Mouse (Mus musculus): ENCODE data around the gene Gpc5. TPM values are rescaled to one million over a fixed set of nuclear protein-coding genes. Genes with fewer than 3 reads are reported as not detected.
A peak's percentile ranks its signal among the peaks of the same experiment; 100 is the strongest.

Gpc5 gene
- total RNA-seq, 1 experiment = 0.40 TPM

DNA sequence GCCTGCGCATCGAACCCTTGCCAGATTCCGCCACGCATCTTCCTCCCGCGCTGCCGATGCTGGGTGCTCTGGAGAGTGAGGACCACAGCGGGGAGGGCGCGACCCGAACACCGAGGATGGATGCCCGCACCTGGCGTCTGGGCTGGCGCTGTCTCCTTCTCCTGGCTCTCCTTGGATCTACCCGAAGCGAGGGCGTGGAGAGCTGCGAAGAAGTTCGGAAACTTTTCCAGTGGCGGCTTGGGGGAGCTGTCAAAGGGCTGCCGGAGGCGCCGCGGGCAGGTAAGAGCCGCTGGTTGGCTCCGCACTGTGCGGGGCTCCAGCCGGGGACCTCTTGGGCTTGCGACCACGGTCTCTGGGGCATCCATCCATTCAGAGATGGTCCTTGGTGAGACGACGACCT is 495 bp downstream of the Gpc5 start:
- Histone ChIP-seq H3K4me1 (ENCODE audit: control insufficient read depth in 2 of 2, insufficient read depth in 2 of 2, low read length in 2 of 2, poor library complexity in 1 of 2) (no peaks in the 10 kb centered on the region), H3K4me3 (ENCODE audit: insufficient read depth in 1 of 2, low read depth in 1 of 2, low read length in 2 of 2, poor library complexity in 1 of 2, severe bottlenecking in 1 of 2) (peak overlapping the region; percentile 82 to 89), H3K9me3 (ENCODE audit: control insufficient read depth, insufficient read depth, low read depth, low read length) (no peaks in the 10 kb centered on the region), H3K36me3 (ENCODE audit: control insufficient read depth, insufficient read depth, low read length, poor library complexity, severe bottlenecking) (no peaks in the 10 kb centered on the region), H3K27ac (ENCODE audit: insufficient read depth, low read depth, low read length, poor library complexity, severe bottlenecking) (no peak overlapping the region), H3K9ac (ENCODE audit: insufficient read depth, low read depth, low read length, poor library complexity, severe bottlenecking) (peak overlapping the region; percentile 23)
- DNase-seq (ENCODE audit: low read depth, low spot score) = peak; percentile 35
- in situ Hi-C loops (cut with MboI; ENCODE audit: low sequenced_read_pairs in 2 of 2, unreplicated experiment in 2 of 2) = no loop called here
- TF ChIP-seq ZNF384 (IDR thresholded peaks at IDR 0.05; ENCODE audit: low read depth, low read length) = no peak
- no peak for TF ChIP-seq MAFK (IDR thresholded peaks at IDR 0.05; ENCODE audit: insufficient read depth, low read depth, low read length)
- no peak for TF ChIP-seq CHD2 (IDR thresholded peaks at IDR 0.05; ENCODE audit: low read depth, low read length)
- no peak for TF ChIP-seq HCFC1 (IDR thresholded peaks at IDR 0.05; ENCODE audit: borderline replicate concordance, insufficient read depth, low read length)
- TF ChIP-seq ZC3H11A (IDR thresholded peaks at IDR 0.05; ENCODE audit: borderline replicate concordance, low read depth, low read length) = no peak

DNA sequence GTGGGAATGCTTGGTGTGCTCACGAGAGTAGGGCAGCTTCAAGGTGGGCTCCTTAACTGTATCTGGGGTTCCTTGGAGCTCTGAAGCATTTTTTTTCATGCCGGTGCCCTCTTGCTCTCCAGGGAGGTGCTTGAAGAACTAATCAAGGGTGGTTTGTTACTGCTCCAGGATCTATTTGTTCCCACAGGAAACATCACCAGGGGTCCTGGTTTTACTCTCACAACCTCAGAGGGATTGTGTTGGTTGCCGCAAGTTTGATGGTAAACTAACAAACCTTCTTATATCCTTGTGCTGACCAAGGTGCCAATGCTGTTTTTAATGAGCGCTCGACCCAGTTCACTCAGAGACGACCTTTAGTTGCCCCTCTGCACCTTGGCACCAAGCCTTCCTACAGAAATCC is 937 bp downstream of the Gpc5 start:
- no peaks in the 10 kb centered on the region for H3K9me3 ChIP-seq (ENCODE audit: control insufficient read depth, insufficient read depth, low read depth, low read length)
- H3K4me3 ChIP-seq (ENCODE audit: insufficient read depth in 1 of 2, low read depth in 1 of 2, low read length in 2 of 2, poor library complexity in 1 of 2, severe bottlenecking in 1 of 2) = peak overlapping the region; percentile 82 to 89
- no peak for DNase-seq (ENCODE audit: low read depth, low spot score)
- H3K27ac ChIP-seq (ENCODE audit: insufficient read depth, low read depth, low read length, poor library complexity, severe bottlenecking) = no peak overlapping the region
- H3K36me3 ChIP-seq (ENCODE audit: control insufficient read depth, insufficient read depth, low read length, poor library complexity, severe bottlenecking) = no peaks in the 10 kb centered on the region
- in situ Hi-C loops (cut with MboI; ENCODE audit: low sequenced_read_pairs in 2 of 2, unreplicated experiment in 2 of 2) = no loop called here
- peak overlapping the region; percentile 23 for H3K9ac ChIP-seq (ENCODE audit: insufficient read depth, low read depth, low read length, poor library complexity, severe bottlenecking)
- H3K4me1 ChIP-seq (ENCODE audit: control insufficient read depth in 2 of 2, insufficient read depth in 2 of 2, low read length in 2 of 2, poor library complexity in 1 of 2) = no peaks in the 10 kb centered on the region
- TF ChIP-seq MAFK (IDR thresholded peaks at IDR 0.05; ENCODE audit: insufficient read depth, low read depth, low read length) (no peak), CHD2 (IDR thresholded peaks at IDR 0.05; ENCODE audit: low read depth, low read length) (no peak), ZNF384 (IDR thresholded peaks at IDR 0.05; ENCODE audit: low read depth, low read length) (no peak), HCFC1 (IDR thresholded peaks at IDR 0.05; ENCODE audit: borderline replicate concordance, insufficient read depth, low read length) (no peak), ZC3H11A (IDR thresholded peaks at IDR 0.05; ENCODE audit: borderline replicate concordance, low read depth, low read length) (no peak)

DNA sequence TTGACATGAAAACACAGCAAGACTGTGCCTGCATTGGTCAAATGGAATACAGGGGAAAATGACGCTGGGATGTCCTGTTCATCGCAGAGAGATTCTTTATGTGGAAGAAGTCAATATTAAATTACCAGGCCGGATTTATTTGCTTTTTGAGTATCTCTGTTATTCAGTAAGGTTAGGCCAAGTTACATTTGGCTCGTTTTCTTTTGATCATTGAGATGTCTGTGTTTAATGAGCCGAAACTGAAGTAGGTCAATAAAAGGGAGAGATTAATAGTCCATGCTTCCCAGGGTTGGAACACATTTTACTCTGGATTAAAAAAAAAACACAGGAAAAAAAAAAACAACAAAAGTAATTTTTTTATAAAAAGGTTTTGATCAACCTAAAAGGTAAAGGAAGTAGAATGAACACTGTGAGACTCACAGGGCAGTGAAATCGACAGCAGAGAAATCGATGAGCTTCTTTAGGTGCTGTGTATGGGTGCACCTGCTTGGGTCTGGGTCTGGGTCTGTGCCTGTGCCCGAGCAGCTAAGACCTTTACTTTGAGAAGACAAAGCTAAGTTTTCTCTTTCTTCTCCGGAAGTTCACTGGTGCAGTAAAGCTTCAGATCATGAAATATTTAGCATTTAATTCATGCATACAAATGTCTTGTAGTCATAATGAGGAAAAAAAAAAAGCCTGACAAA is 8.7 kb downstream of the Gpc5 start:
- Histone ChIP-seq H3K36me3 (ENCODE audit: control insufficient read depth, insufficient read depth, low read length, poor library complexity, severe bottlenecking) (no peaks in the 10 kb centered on the region), H3K4me3 (ENCODE audit: insufficient read depth in 1 of 2, low read depth in 1 of 2, low read length in 2 of 2, poor library complexity in 1 of 2, severe bottlenecking in 1 of 2) (no peak overlapping the region), H3K27ac (ENCODE audit: insufficient read depth, low read depth, low read length, poor library complexity, severe bottlenecking) (no peak overlapping the region), H3K9me3 (ENCODE audit: control insufficient read depth, insufficient read depth, low read depth, low read length) (no peaks in the 10 kb centered on the region), H3K9ac (ENCODE audit: insufficient read depth, low read depth, low read length, poor library complexity, severe bottlenecking) (no peak overlapping the region), H3K4me1 (ENCODE audit: control insufficient read depth in 2 of 2, insufficient read depth in 2 of 2, low read length in 2 of 2, poor library complexity in 1 of 2) (no peaks in the 10 kb centered on the region)
- in situ Hi-C loops (cut with MboI; ENCODE audit: low sequenced_read_pairs in 2 of 2, unreplicated experiment in 2 of 2) = no loop called here
- TF ChIP-seq CHD2 (IDR thresholded peaks at IDR 0.05; ENCODE audit: low read depth, low read length) (no peak), MAFK (IDR thresholded peaks at IDR 0.05; ENCODE audit: insufficient read depth, low read depth, low read length) (no peak), HCFC1 (IDR thresholded peaks at IDR 0.05; ENCODE audit: borderline replicate concordance, insufficient read depth, low read length) (no peak), ZNF384 (IDR thresholded peaks at IDR 0.05; ENCODE audit: low read depth, low read length) (no peak), ZC3H11A (IDR thresholded peaks at IDR 0.05; ENCODE audit: borderline replicate concordance, low read depth, low read length) (no peak)
- no peak for DNase-seq (ENCODE audit: low read depth, low spot score)

DNA sequence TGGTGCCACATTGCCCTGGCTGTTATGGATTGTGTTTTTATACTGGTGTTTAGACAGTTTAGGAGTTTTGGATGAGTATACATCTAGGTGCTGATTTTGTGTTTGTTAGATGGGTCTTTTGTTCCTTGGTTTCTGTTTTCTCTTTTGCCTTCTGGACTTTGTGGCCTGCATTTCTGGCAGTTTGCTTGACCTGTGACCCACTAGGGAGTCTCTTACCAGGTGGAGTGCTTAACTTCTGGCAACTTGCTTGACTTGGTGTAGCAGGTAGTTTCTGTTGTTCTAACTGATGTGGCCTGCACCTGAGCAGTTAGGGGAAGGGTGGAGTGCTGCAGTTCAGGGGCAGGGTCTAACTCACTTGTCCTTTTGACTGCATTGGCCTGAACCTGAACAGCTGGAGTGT is 14.3 kb downstream of the Gpc5 start:
- Histone ChIP-seq H3K9me3 (ENCODE audit: control insufficient read depth, insufficient read depth, low read depth, low read length) (no peaks in the 10 kb centered on the region), H3K4me3 (ENCODE audit: insufficient read depth in 1 of 2, low read depth in 1 of 2, low read length in 2 of 2, poor library complexity in 1 of 2, severe bottlenecking in 1 of 2) (no peak overlapping the region), H3K4me1 (ENCODE audit: control insufficient read depth in 2 of 2, insufficient read depth in 2 of 2, low read length in 2 of 2, poor library complexity in 1 of 2) (no peaks in the 10 kb centered on the region), H3K36me3 (ENCODE audit: control insufficient read depth, insufficient read depth, low read length, poor library complexity, severe bottlenecking) (no peaks in the 10 kb centered on the region), H3K9ac (ENCODE audit: insufficient read depth, low read depth, low read length, poor library complexity, severe bottlenecking) (no peak overlapping the region), H3K27ac (ENCODE audit: insufficient read depth, low read depth, low read length, poor library complexity, severe bottlenecking) (no peak overlapping the region)
- TF ChIP-seq CHD2 (IDR thresholded peaks at IDR 0.05; ENCODE audit: low read depth, low read length) = no peak
- no peak for TF ChIP-seq HCFC1 (IDR thresholded peaks at IDR 0.05; ENCODE audit: borderline replicate concordance, insufficient read depth, low read length)
- TF ChIP-seq ZNF384 (IDR thresholded peaks at IDR 0.05; ENCODE audit: low read depth, low read length) = no peak
- no peak for TF ChIP-seq MAFK (IDR thresholded peaks at IDR 0.05; ENCODE audit: insufficient read depth, low read depth, low read length)
- TF ChIP-seq ZC3H11A (IDR thresholded peaks at IDR 0.05; ENCODE audit: borderline replicate concordance, low read depth, low read length) = no peak
- in situ Hi-C loops (cut with MboI; ENCODE audit: low sequenced_read_pairs in 2 of 2, unreplicated experiment in 2 of 2) = no loop called here
- DNase-seq (ENCODE audit: low read depth, low spot score) = no peak
